Mouse (Mus musculus): ENCODE results near the gene Specc1. TPM values are rescaled to one million over a fixed set of nuclear protein-coding genes. Genes with fewer than 3 reads are reported as not detected.

Specc1 gene
- polyA plus RNA-seq, 1 experiment from 2014 or later = 11.5 TPM

- no peak overlapping the region for H3K4me3 ChIP-seq (replicated peaks; ENCODE audit: low read length)
- no peaks in the 10 kb centered on the region for H3K4me1 ChIP-seq (replicated peaks; ENCODE audit: control insufficient read depth, insufficient read depth, low read length)
- H3K9ac ChIP-seq = no peak overlapping the region
- H3K27ac ChIP-seq = no peak overlapping the region
- no peak for ATAC-seq (ENCODE audit: low FRiP score)
- no peak overlapping the region for H3K4me2 ChIP-seq (replicated peaks)
- WGBS = 94% methylated on average over 1 of the region's 1 CpGs
- H3K27me3 ChIP-seq (ENCODE audit: control insufficient read depth, insufficient read depth, low read length) = no peaks in the 10 kb centered on the region
- H3K36me3 ChIP-seq (replicated peaks; ENCODE audit: control insufficient read depth, insufficient read depth) = no peaks in the 10 kb centered on the region
- no peaks in the 10 kb centered on the region for H3K9me3 ChIP-seq (ENCODE audit: control insufficient read depth, low read length)
- DNase-seq (ENCODE audit: low spot score) = no peak
These were observed 246.1 kb downstream of the Specc1 start for GRCm38 (mm10) chr11:62202645-62203044.

GRCm38 (mm10) chr11:62209111-62209510 is 252.5 kb downstream of the Specc1 start:
- H3K9ac ChIP-seq = no peak overlapping the region

GRCm38 (mm10) chr11:62209891-62210290 is 253.3 kb downstream of the Specc1 start:
- Histone ChIP-seq H3K4me1 (replicated peaks; ENCODE audit: control insufficient read depth, insufficient read depth, low read length) (no peaks in the 10 kb centered on the region), H3K36me3 (replicated peaks; ENCODE audit: control insufficient read depth, insufficient read depth) (no peaks in the 10 kb centered on the region), H3K9me3 (ENCODE audit: control insufficient read depth, low read length) (no peaks in the 10 kb centered on the region), H3K4me2 (replicated peaks) (no peak overlapping the region), H3K27me3 (ENCODE audit: control insufficient read depth, insufficient read depth, low read length) (no peaks in the 10 kb centered on the region), H3K4me3 (replicated peaks; ENCODE audit: low read length) (no peak overlapping the region), H3K27ac (no peak overlapping the region), H3K9ac (no peak overlapping the region)
- 76% methylated on average over 4 of the region's 4 CpGs for WGBS
- ATAC-seq (ENCODE audit: low FRiP score) = no peak
- DNase-seq (ENCODE audit: low spot score) = no peak

More at GRCm38 (mm10) chr11:62209111-62209510, 252.5 kb downstream of the Specc1 start:
- Histone ChIP-seq H3K9me3 (ENCODE audit: control insufficient read depth, low read length) (no peaks in the 10 kb centered on the region), H3K4me1 (replicated peaks; ENCODE audit: control insufficient read depth, insufficient read depth, low read length) (no peaks in the 10 kb centered on the region), H3K36me3 (replicated peaks; ENCODE audit: control insufficient read depth, insufficient read depth) (no peaks in the 10 kb centered on the region), H3K27ac (no peak overlapping the region), H3K4me3 (replicated peaks; ENCODE audit: low read length) (no peak overlapping the region), H3K4me2 (replicated peaks) (no peak overlapping the region), H3K27me3 (ENCODE audit: control insufficient read depth, insufficient read depth, low read length) (no peaks in the 10 kb centered on the region)
- WGBS = 37% methylated on average over 2 of the region's 2 CpGs
- DNase-seq (ENCODE audit: low spot score) (no peak), ATAC-seq (ENCODE audit: low FRiP score) (no peak)

- H3K27ac ChIP-seq = no peak overlapping the region
- no peak for DNase-seq (ENCODE audit: low spot score)
- no peak overlapping the region for H3K9ac ChIP-seq
- H3K4me1 ChIP-seq (replicated peaks; ENCODE audit: control insufficient read depth, insufficient read depth, low read length) = no peaks in the 10 kb centered on the region
- H3K27me3 ChIP-seq (ENCODE audit: control insufficient read depth, insufficient read depth, low read length) = no peaks in the 10 kb centered on the region
- no peak overlapping the region for H3K4me2 ChIP-seq (replicated peaks)
- WGBS = 93% methylated on average over 12 of the region's 12 CpGs
- no peak overlapping the region for H3K4me3 ChIP-seq (replicated peaks; ENCODE audit: low read length)
- no peaks in the 10 kb centered on the region for H3K36me3 ChIP-seq (replicated peaks; ENCODE audit: control insufficient read depth, insufficient read depth)
- no peak for ATAC-seq (ENCODE audit: low FRiP score)
- no peaks in the 10 kb centered on the region for H3K9me3 ChIP-seq (ENCODE audit: control insufficient read depth, low read length)
These were observed 256.9 kb downstream of the Specc1 start for GRCm38 (mm10) chr11:62213384-62213989.

GRCm38 (mm10) chr11:62215107-62215506 is 258.5 kb downstream of the Specc1 start:
- Histone ChIP-seq H3K27me3 (ENCODE audit: control insufficient read depth, insufficient read depth, low read length) (no peaks in the 10 kb centered on the region), H3K9me3 (ENCODE audit: control insufficient read depth, low read length) (no peaks in the 10 kb centered on the region), H3K4me3 (replicated peaks; ENCODE audit: low read length) (no peak overlapping the region), H3K4me1 (replicated peaks; ENCODE audit: control insufficient read depth, insufficient read depth, low read length) (no peaks in the 10 kb centered on the region), H3K9ac (no peak overlapping the region), H3K36me3 (replicated peaks; ENCODE audit: control insufficient read depth, insufficient read depth) (no peaks in the 10 kb centered on the region), H3K4me2 (replicated peaks) (no peak overlapping the region), H3K27ac (no peak overlapping the region)
- DNase-seq (ENCODE audit: low spot score) (no peak), ATAC-seq (ENCODE audit: low FRiP score) (no peak)
- WGBS = 59% methylated on average over 2 of the region's 2 CpGs

- H3K4me1 ChIP-seq (replicated peaks; ENCODE audit: control insufficient read depth, insufficient read depth, low read length) = no peaks in the 10 kb centered on the region
- DNase-seq (ENCODE audit: low spot score) = no peak
- no peak overlapping the region for H3K4me3 ChIP-seq (replicated peaks; ENCODE audit: low read length)
- WGBS = 61% methylated on average over 6 of the region's 6 CpGs
- H3K4me2 ChIP-seq (replicated peaks) = no peak overlapping the region
- no peaks in the 10 kb centered on the region for H3K27me3 ChIP-seq (ENCODE audit: control insufficient read depth, insufficient read depth, low read length)
- H3K9me3 ChIP-seq (ENCODE audit: control insufficient read depth, low read length) = no peaks in the 10 kb centered on the region
- no peaks in the 10 kb centered on the region for H3K36me3 ChIP-seq (replicated peaks; ENCODE audit: control insufficient read depth, insufficient read depth)
- H3K9ac ChIP-seq = no peak overlapping the region
- H3K27ac ChIP-seq = no peak overlapping the region
- no peak for ATAC-seq (ENCODE audit: low FRiP score)
These were observed 261.2 kb downstream of the Specc1 start for GRCm38 (mm10) chr11:62217751-62218150.

- DNase-seq (ENCODE audit: low spot score) (no peak), ATAC-seq (ENCODE audit: low FRiP score) (no peak)
- Histone ChIP-seq H3K4me2 (replicated peaks) (no peak overlapping the region), H3K27ac (no peak overlapping the region), H3K27me3 (ENCODE audit: control insufficient read depth, insufficient read depth, low read length) (no peaks in the 10 kb centered on the region), H3K9me3 (ENCODE audit: control insufficient read depth, low read length) (no peaks in the 10 kb centered on the region), H3K36me3 (replicated peaks; ENCODE audit: control insufficient read depth, insufficient read depth) (no peaks in the 10 kb centered on the region), H3K4me1 (replicated peaks; ENCODE audit: control insufficient read depth, insufficient read depth, low read length) (no peaks in the 10 kb centered on the region), H3K4me3 (replicated peaks; ENCODE audit: low read length) (no peak overlapping the region), H3K9ac (no peak overlapping the region)
- WGBS = 88% methylated on average over 7 of the region's 7 CpGs
These were observed 264.4 kb downstream of the Specc1 start for GRCm38 (mm10) chr11:62220756-62221510.

GRCm38 (mm10) chr11:62223416-62223815 is 266.9 kb downstream of the Specc1 start:
- ATAC-seq (ENCODE audit: low FRiP score) = no peak
- no peak overlapping the region for H3K27ac ChIP-seq
- H3K4me3 ChIP-seq (replicated peaks; ENCODE audit: low read length) = no peak overlapping the region
- H3K4me2 ChIP-seq (replicated peaks) = no peak overlapping the region
- no peak for DNase-seq (ENCODE audit: low spot score)
- H3K4me1 ChIP-seq (replicated peaks; ENCODE audit: control insufficient read depth, insufficient read depth, low read length) = no peaks in the 10 kb centered on the region
- no peaks in the 10 kb centered on the region for H3K27me3 ChIP-seq (ENCODE audit: control insufficient read depth, insufficient read depth, low read length)
- H3K9ac ChIP-seq = no peak overlapping the region
- no peaks in the 10 kb centered on the region for H3K36me3 ChIP-seq (replicated peaks; ENCODE audit: control insufficient read depth, insufficient read depth)
- no peaks in the 10 kb centered on the region for H3K9me3 ChIP-seq (ENCODE audit: control insufficient read depth, low read length)
- WGBS = 95% methylated on average over 5 of the region's 5 CpGs

GRCm38 (mm10) chr11:62223962-62224361 is 267.4 kb downstream of the Specc1 start:
- Histone ChIP-seq H3K4me2 (replicated peaks) (no peak overlapping the region), H3K9ac (no peak overlapping the region), H3K4me3 (replicated peaks; ENCODE audit: low read length) (no peak overlapping the region), H3K36me3 (replicated peaks; ENCODE audit: control insufficient read depth, insufficient read depth) (no peaks in the 10 kb centered on the region), H3K9me3 (ENCODE audit: control insufficient read depth, low read length) (no peaks in the 10 kb centered on the region), H3K27me3 (ENCODE audit: control insufficient read depth, insufficient read depth, low read length) (no peaks in the 10 kb centered on the region), H3K27ac (no peak overlapping the region), H3K4me1 (replicated peaks; ENCODE audit: control insufficient read depth, insufficient read depth, low read length) (no peaks in the 10 kb centered on the region)
- WGBS = 96% methylated on average over 7 of the region's 7 CpGs
- ATAC-seq (ENCODE audit: low FRiP score) = no peak
- DNase-seq (ENCODE audit: low spot score) = no peak
